8 mouse cellular contexts compared by ENCODE assay signal in the genomic region with DNA sequence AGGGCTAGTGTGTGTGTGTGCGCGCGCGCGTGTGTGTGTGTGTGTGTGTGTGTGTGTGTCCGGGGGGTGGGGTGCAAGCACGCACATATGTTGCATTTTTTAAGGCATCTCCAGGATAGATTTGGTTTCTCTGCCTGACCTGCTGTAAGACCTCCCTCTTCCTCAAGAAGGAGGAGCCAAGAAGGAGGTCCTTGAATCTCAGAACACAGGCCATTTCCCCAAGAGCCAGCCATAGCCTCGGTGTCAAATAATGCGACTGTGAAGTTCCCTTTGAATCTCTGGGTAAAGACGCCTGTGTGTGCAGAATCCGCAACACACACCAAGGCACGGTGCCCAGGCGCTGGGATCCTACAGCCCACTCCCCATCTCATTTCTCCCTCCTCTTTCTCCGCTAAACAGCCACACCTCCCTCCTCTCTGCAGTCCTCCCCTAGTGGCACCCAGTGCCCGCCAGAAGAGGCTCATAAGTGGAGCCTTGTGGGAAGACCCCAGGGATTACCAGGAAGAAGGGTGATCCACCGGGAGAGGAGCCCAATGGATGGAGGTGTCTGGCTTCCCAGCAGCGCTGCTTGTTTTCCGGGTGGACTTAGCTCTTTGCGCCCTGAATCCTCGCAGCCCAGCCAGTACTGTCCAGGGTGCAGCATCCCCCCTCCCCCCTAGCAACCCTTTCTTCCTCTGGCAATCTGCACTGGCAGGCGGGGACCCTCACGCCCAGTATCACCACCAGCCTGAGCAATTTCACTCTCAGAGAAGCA.
DNase-seq lines count a peak whose midpoint lies in the region; ATAC-seq lines count a peak whose summit lies in the region.

No protein-coding gene starts in this region.

- H3K27ac ChIP-seq in hindbrain, embryonic 12.5 days: peak overlapping the region; percentile 95

- H3K36me3 ChIP-seq in hindbrain, embryonic 12.5 days: no peaks in the 10 kb centered on the region

- H3K9ac ChIP-seq in hindbrain, embryonic 12.5 days: peak overlapping the region; percentile 85

- H3K9me3 ChIP-seq in hindbrain, embryonic 12.5 days (replicated peaks): no peaks in the 10 kb centered on the region

- WGBS in hindbrain, embryonic 12.5 days: 2% methylated on average over 22 of the region's 22 CpGs

- peak overlapping the region; percentile 71 for H3K4me3 ChIP-seq in hindbrain, embryonic 12.5 days

- peaks cover 20% of the 10 kb centered on the region for H3K4me1 ChIP-seq in hindbrain, embryonic 12.5 days

- H3K4me2 ChIP-seq in hindbrain, embryonic 12.5 days (replicated peaks): peak overlapping the region; percentile 86

- peaks cover 22% of the 10 kb centered on the region for H3K27me3 ChIP-seq in hindbrain, embryonic 12.5 days

- peak; percentile 23 for DNase-seq in adrenal gland, adult 2 months
- peak; percentile 68 for DNase-seq in cerebellum, adult 9-11 months
- peak; percentile 39 to 55 for DNase-seq in left cerebral cortex, adult 18-20 months (ENCODE audit: low spot score in 2 of 2)
- DNase-seq in lung, postnatal 10 days: peak; percentile 61
- peak; percentile 28 for DNase-seq in ovary, postnatal 14 days (ENCODE audit: low spot score)
- no peak for DNase-seq in B cell, adult 2 months

- peak; percentile 41 for ATAC-seq in frontal cortex, adult (ENCODE audit: low TSS enrichment)
- peak; percentile 93 for ATAC-seq in hindbrain, embryonic 12.5 days (ENCODE audit: low FRiP score)

Comparison
In these comparisons a context has a peak if more than half of its experiments do, and no peak if none do; other contexts are left out.
1. DNase-seq: peak in adrenal gland, adult 2 months (single experiment), cerebellum, adult 9-11 months (single experiment), left cerebral cortex, adult 18-20 months (2 of 2), lung, postnatal 10 days (single experiment) and ovary, postnatal 14 days (single experiment); none in B cell, adult 2 months (0 of 2).